Mouse (Mus musculus) intestine, embryonic 14.5 days (tissue): Measurements from ENCODE around the gene Rap1b. TPM values are rescaled to one million over a fixed set of nuclear protein-coding genes. Genes with fewer than 3 reads are reported as not detected.

Experiments
- ATAC-seq: fragments of 200-750 bp; cut with Nextera tagmentation; replicated peaks from 2 replicates; pipeline ENCODE4 v1.8.0; 2017; ENCODE audit warnings: low read depth, moderate number of reproducible peaks, moderate TSS enrichment, moderate library complexity; ENCODE audit not compliant: low FRiP score, low TSS enrichment
- DNase-seq: peaks from one replicate; pipeline ENCODE4 v3.0.0-alpha.2; 2018; ENCODE audit warnings: low spot score
- H3K27ac ChIP-seq: fragments of 300-500 bp; sonication (generic); 2 replicates; pipeline ENCODE4 v1.5.1; 2014; ENCODE audit warnings: low read depth, mild to moderate bottlenecking, control low read depth
- H3K27me3 ChIP-seq: fragments of 300-500 bp; sonication (generic); replicated peaks from 2 replicates; pipeline ENCODE4 v1.6.1; 2014; ENCODE audit warnings: low read length, control low read depth; ENCODE audit not compliant: control insufficient read depth, insufficient read depth
- H3K36me3 ChIP-seq: fragments of 300-500 bp; sonication (generic); 2 replicates; pipeline ENCODE4 v1.6.1; 2014; ENCODE audit warnings: low read length, control low read depth; ENCODE audit not compliant: control insufficient read depth, insufficient read depth
- H3K4me1 ChIP-seq: fragments of 300-500 bp; sonication (generic); replicated peaks from 2 replicates; pipeline ENCODE4 v1.6.1; 2014; ENCODE audit warnings: low read length, control low read depth, mixed read lengths; ENCODE audit not compliant: control insufficient read depth, insufficient read depth
- H3K4me2 ChIP-seq: fragments of 300-500 bp; sonication (generic); 2 replicates; pipeline ENCODE4 v1.6.1; 2014; ENCODE audit warnings: low read length
- H3K4me3 ChIP-seq: fragments of 300-500 bp; sonication (generic); 2 replicates; pipeline ENCODE4 v1.5.1; 2014; ENCODE audit warnings: low read depth, low read length, control low read depth, mixed read lengths
- H3K9ac ChIP-seq: fragments of 300-500 bp; sonication (generic); 2 replicates; pipeline ENCODE4 v1.6.1; 2014; ENCODE audit warnings: mild to moderate bottlenecking, low read length
- H3K9me3 ChIP-seq: fragments of 300-500 bp; sonication (generic); 2 replicates; pipeline ENCODE4 v1.6.1; 2016; ENCODE audit warnings: low read length, control low read depth; ENCODE audit not compliant: control insufficient read depth
- WGBS: fragments of 180-500 bp; shearing (Covaris S2); extraction: QIAGEN DNeasy Blood & Tissue Kit; methylation state at CpG from one replicate; pipeline ENCODE4 v1.1.7; 2014; 5-methylcytosine and 5-hydroxymethylcytosine counted together
- polyA plus RNA-seq: library from polyadenylated mRNA; unstranded; fragments of >200 nt; fragmentation: Nextera tagmentation; extraction: Ambion mirVana; gene quantifications from 2 replicates; pipeline ENCODE4 v1.2.1, GENCODE M21; 2014

Gene Rap1b
- polyA plus RNA-seq, 1 experiment from 2014 or later: 183 TPM

- H3K9me3 ChIP-seq: no peaks in the 10 kb centered on the region
- 91% methylated on average over 3 of the region's 3 CpGs for WGBS
- peaks cover 27% of the 10 kb centered on the region for H3K4me1 ChIP-seq
- no peak overlapping the region for H3K27ac ChIP-seq
- H3K27me3 ChIP-seq: no peaks in the 10 kb centered on the region
- no peak for ATAC-seq
- no peak overlapping the region for H3K4me3 ChIP-seq
- H3K36me3 ChIP-seq: no peaks in the 10 kb centered on the region
- no peak overlapping the region for H3K9ac ChIP-seq
- DNase-seq: no peak
- no peak overlapping the region for H3K4me2 ChIP-seq
Measured at GRCm38 (mm10) chr10:117839737-117840136, 6.1 kb downstream of the Rap1b start.

- Histone ChIP-seq H3K4me2 (no peak overlapping the region), H3K4me3 (no peak overlapping the region), H3K9ac (no peak overlapping the region), H3K27me3 (no peaks in the 10 kb centered on the region), H3K36me3 (no peaks in the 10 kb centered on the region), H3K4me1 (peaks cover 22% of the 10 kb centered on the region), H3K9me3 (no peaks in the 10 kb centered on the region), H3K27ac (no peak overlapping the region)
- 88% methylated on average over 3 of the region's 3 CpGs for WGBS
- no peak for ATAC-seq
- DNase-seq: no peak
Measured at GRCm38 (mm10) chr10:117838924-117839323, 6.9 kb downstream of the Rap1b start.

GRCm38 (mm10) chr10:117836354-117836753, 9.5 kb downstream of the Rap1b start:
- ATAC-seq (no peak), DNase-seq (no peak)
- H3K9me3 ChIP-seq: no peaks in the 10 kb centered on the region
- no peak overlapping the region for H3K9ac ChIP-seq
- no peak overlapping the region for H3K4me2 ChIP-seq
- no peak overlapping the region for H3K27ac ChIP-seq
- no peak overlapping the region for H3K4me3 ChIP-seq
- WGBS: 78% methylated on average over 2 of the region's 2 CpGs
- no peaks in the 10 kb centered on the region for H3K36me3 ChIP-seq
- peaks cover 9% of the 10 kb centered on the region for H3K4me1 ChIP-seq
- no peaks in the 10 kb centered on the region for H3K27me3 ChIP-seq

GRCm38 (mm10) chr10:117835453-117835852, 10.4 kb downstream of the Rap1b start:
- Histone ChIP-seq H3K27me3 (no peaks in the 10 kb centered on the region), H3K27ac (no peak overlapping the region), H3K4me2 (no peak overlapping the region), H3K36me3 (no peaks in the 10 kb centered on the region), H3K4me1 (peaks cover 9% of the 10 kb centered on the region), H3K9ac (no peak overlapping the region), H3K4me3 (no peak overlapping the region), H3K9me3 (no peaks in the 10 kb centered on the region)
- DNase-seq: no peak
- WGBS: 55% methylated on average over 5 of the region's 5 CpGs
- ATAC-seq: no peak

GRCm38 (mm10) chr10:117830797-117831196, 15.0 kb downstream of the Rap1b start:
- Histone ChIP-seq H3K4me2 (no peak overlapping the region), H3K36me3 (no peaks in the 10 kb centered on the region), H3K9me3 (no peaks in the 10 kb centered on the region), H3K4me1 (peaks cover 13% of the 10 kb centered on the region; the same call in 1 of the 2 replicates), H3K4me3 (no peak overlapping the region), H3K9ac (no peak overlapping the region), H3K27me3 (no peaks in the 10 kb centered on the region), H3K27ac (no peak overlapping the region)
- ATAC-seq (no peak), DNase-seq (no peak)
- WGBS: 93% methylated on average over 3 of the region's 3 CpGs

- Histone ChIP-seq H3K27me3 (no peaks in the 10 kb centered on the region), H3K27ac (no peak overlapping the region), H3K36me3 (no peaks in the 10 kb centered on the region), H3K9ac (no peak overlapping the region), H3K4me1 (peaks cover 9% of the 10 kb centered on the region; the same call in 1 of the 2 replicates), H3K9me3 (no peaks in the 10 kb centered on the region), H3K4me2 (no peak overlapping the region), H3K4me3 (no peak overlapping the region)
- DNase-seq: no peak
- 94% methylated on average over 7 of the region's 7 CpGs for WGBS
- no peak for ATAC-seq
Measured at GRCm38 (mm10) chr10:117829472-117830155, 16.2 kb downstream of the Rap1b start.

- H3K4me1 ChIP-seq: peaks cover 9% of the 10 kb centered on the region; the same call in 1 of the 2 replicates
- no peak overlapping the region for H3K4me2 ChIP-seq
- H3K9ac ChIP-seq: no peak overlapping the region
- H3K4me3 ChIP-seq: no peak overlapping the region
- H3K27ac ChIP-seq: no peak overlapping the region
- 73% methylated on average over 4 of the region's 4 CpGs for WGBS
- H3K36me3 ChIP-seq: 0 out of 2 replicates have a peak, but pooled peaks cover 2% of the 10 kb centered on the region
- H3K27me3 ChIP-seq: no peaks in the 10 kb centered on the region
- DNase-seq: no peak
- no peaks in the 10 kb centered on the region for H3K9me3 ChIP-seq
- ATAC-seq: no peak
Measured at GRCm38 (mm10) chr10:117829022-117829421, 16.8 kb downstream of the Rap1b start.

GRCm38 (mm10) chr10:117828536-117828935, 17.3 kb downstream of the Rap1b start:
- H3K9me3 ChIP-seq: no peaks in the 10 kb centered on the region
- 56% methylated on average over 4 of the region's 4 CpGs for WGBS
- H3K36me3 ChIP-seq: peaks cover 7% of the 10 kb centered on the region
- peaks cover 9% of the 10 kb centered on the region; the same call in 1 of the 2 replicates for H3K4me1 ChIP-seq
- no peaks in the 10 kb centered on the region for H3K27me3 ChIP-seq
- H3K9ac ChIP-seq: no peak overlapping the region
- no peak overlapping the region for H3K4me3 ChIP-seq
- DNase-seq (no peak), ATAC-seq (no peak)
- no peak overlapping the region for H3K4me2 ChIP-seq
- H3K27ac ChIP-seq: no peak overlapping the region

GRCm38 (mm10) chr10:117824647-117825046, 21.2 kb downstream of the Rap1b start:
- ATAC-seq (no peak), DNase-seq (no peak)
- Histone ChIP-seq H3K4me1 (peaks cover 9% of the 10 kb centered on the region; the same call in 1 of the 2 replicates), H3K4me3 (no peak overlapping the region), H3K4me2 (no peak overlapping the region), H3K27ac (no peak overlapping the region), H3K9ac (no peak overlapping the region), H3K27me3 (no peaks in the 10 kb centered on the region), H3K9me3 (no peaks in the 10 kb centered on the region), H3K36me3 (peaks cover 44% of the 10 kb centered on the region)
- WGBS: 80% methylated on average over 4 of the region's 4 CpGs
